Mouse (Mus musculus) E14TG2a.4 (cell line): ENCODE measurements around the gene Prdx5.

Experiments
- CTCF ChIP-seq: conservative IDR thresholded peaks from 2 replicates; pipeline ENCODE4 v1.5.1; 2014; ENCODE audit warnings: low read length
- NANOG ChIP-seq: IDR thresholded peaks from 2 replicates; pipeline ENCODE4 v1.6.1; 2014; ENCODE audit warnings: borderline replicate concordance, low read length, mixed read lengths
- POU5F1 ChIP-seq: IDR thresholded peaks from 2 replicates; pipeline ENCODE4 v1.6.1; 2014; ENCODE audit warnings: low read length, borderline replicate concordance

GRCm38 (mm10) chr19:6951381-6951968 is 41.6 kb upstream of the Prdx5 start:
- TF ChIP-seq CTCF (no peak), POU5F1 (no peak), NANOG (no peak)
